Mouse (Mus musculus) small intestine, adult 2 months (tissue): Measurements from ENCODE around the gene Rab6b. TPM values are rescaled to one million over a fixed set of nuclear protein-coding genes. Genes with fewer than 3 reads are reported as not detected.

Experiments used
- H3K27ac ChIP-seq: fragments of 200-500 bp; 2 replicates; pipeline ENCODE4 v1.5.1; 2012; ENCODE audit warnings: low read depth, low read length, control low read depth, inconsistent platforms; ENCODE audit not compliant: insufficient read depth
- H3K27me3 ChIP-seq: fragments of 200-500 bp; 2 replicates; pipeline ENCODE4 v1.6.1; 2012; ENCODE audit warnings: mild to moderate bottlenecking, moderate library complexity, low read length, inconsistent platforms; ENCODE audit not compliant: control insufficient read depth, insufficient read depth
- H3K36me3 ChIP-seq: fragments of 200-500 bp; 2 replicates; pipeline ENCODE4 v1.6.1; 2012; ENCODE audit warnings: mild to moderate bottlenecking, low read length, control low read depth, inconsistent platforms; ENCODE audit not compliant: control insufficient read depth, insufficient read depth
- H3K4me1 ChIP-seq: fragments of 200-500 bp; 2 replicates; pipeline ENCODE4 v1.6.1; 2012; ENCODE audit warnings: low read length, inconsistent platforms, mixed read lengths; ENCODE audit not compliant: control insufficient read depth, insufficient read depth, insufficient read length
- H3K4me3 ChIP-seq: fragments of 200-500 bp; 2 replicates; pipeline ENCODE4 v1.5.1; 2012; ENCODE audit warnings: low read depth, mild to moderate bottlenecking, control low read depth, inconsistent platforms, low read length, moderate library complexity
- CTCF ChIP-seq: fragments of 200-500 bp; IDR thresholded peaks from 2 replicates; pipeline ENCODE4 v1.5.1; 2012; ENCODE audit warnings: low read depth, mild to moderate bottlenecking, control low read depth, inconsistent platforms, low read length, moderate library complexity, mixed read lengths; ENCODE audit not compliant: insufficient replicate concordance, insufficient read length; ENCODE audit errors: extremely low read depth
- POLR2A ChIP-seq: fragments of 200-500 bp; IDR thresholded peaks from 2 replicates; pipeline ENCODE4 v1.6.1; 2012; ENCODE audit warnings: low read depth, mild to moderate bottlenecking, control low read depth, inconsistent platforms, low read length, moderate library complexity
- WGBS: fragments of 180-500 bp; shearing (Covaris S2); methylation state at CpG from one replicate; pipeline ENCODE4 v1.1.7; 2018; 5-methylcytosine and 5-hydroxymethylcytosine counted together
- polyA plus RNA-seq: library from polyadenylated mRNA; depleted of rRNA; stranded (reverse); fragments of >200 nt; gene quantifications from 2 replicates; pipeline ENCODE4 v1.2.3, GENCODE M21; 2012

Gene Rab6b
- polyA plus RNA-seq, 1 experiment: 11.6 TPM

- Histone ChIP-seq H3K27me3 (no peaks in the 10 kb centered on the region), H3K27ac (no peak overlapping the region), H3K4me1 (peaks cover 8% of the 10 kb centered on the region), H3K36me3 (no peaks in the 10 kb centered on the region), H3K4me3 (no peak overlapping the region)
- 88% methylated on average over 15 of the region's 15 CpGs for WGBS
- TF ChIP-seq POLR2A: no peak
These were observed 115.2 kb downstream of the Rab6b start for GRCm38 (mm10) chr9:103226806-103227205.

GRCm38 (mm10) chr9:103227760-103228159, 116.2 kb downstream of the Rab6b start:
- TF ChIP-seq POLR2A (no peak), CTCF (no peak)
- Histone ChIP-seq H3K4me3 (no peak overlapping the region), H3K27me3 (no peaks in the 10 kb centered on the region), H3K27ac (no peak overlapping the region), H3K36me3 (no peaks in the 10 kb centered on the region), H3K4me1 (peaks cover 8% of the 10 kb centered on the region)
- 90% methylated on average over 16 of the region's 16 CpGs for WGBS

GRCm38 (mm10) chr9:103228370-103229003, 116.9 kb downstream of the Rab6b start:
- H3K27ac ChIP-seq: no peak overlapping the region
- TF ChIP-seq CTCF: no peak
- TF ChIP-seq POLR2A: no peak
- WGBS: 73% methylated on average over 13 of the region's 13 CpGs

GRCm38 (mm10) chr9:103229037-103229867, 117.7 kb downstream of the Rab6b start:
- TF ChIP-seq CTCF (no peak), POLR2A (no peak)
- no peaks in the 10 kb centered on the region for H3K36me3 ChIP-seq
- no peaks in the 10 kb centered on the region for H3K27me3 ChIP-seq
- H3K27ac ChIP-seq: no peak overlapping the region
- H3K4me3 ChIP-seq: no peak overlapping the region
- H3K4me1 ChIP-seq: peaks cover 8% of the 10 kb centered on the region
- 80% methylated on average over 15 of the region's 15 CpGs for WGBS

More at GRCm38 (mm10) chr9:103228370-103229003, 116.9 kb downstream of the Rab6b start:
- Histone ChIP-seq H3K4me1 (peaks cover 8% of the 10 kb centered on the region), H3K4me3 (no peak overlapping the region), H3K27me3 (no peaks in the 10 kb centered on the region), H3K36me3 (no peaks in the 10 kb centered on the region)

GRCm38 (mm10) chr9:103230151-103230951, 118.8 kb downstream of the Rab6b start, which contains the start of the genes Gm20425 and Trf:
TSS of gene Gm20425 (minus strand) at chr9:103230307.
TSS of gene Trf (minus strand) at chr9:103230444.
- no peaks in the 10 kb centered on the region for H3K27me3 ChIP-seq
- WGBS: 13% methylated on average over 29 of the region's 29 CpGs

GRCm38 (mm10) chr9:103232232-103233005, 120.8 kb downstream of the Rab6b start:
- Histone ChIP-seq H3K4me1 (peaks cover 8% of the 10 kb centered on the region), H3K27me3 (no peaks in the 10 kb centered on the region), H3K36me3 (no peaks in the 10 kb centered on the region), H3K27ac (no peak overlapping the region), H3K4me3 (no peak overlapping the region)
- 88% methylated on average over 7 of the region's 7 CpGs for WGBS
- TF ChIP-seq CTCF (no peak), POLR2A (no peak)

More at GRCm38 (mm10) chr9:103230151-103230951, 118.8 kb downstream of the Rab6b start, which contains the start of the genes Gm20425 and Trf:
- peak within 1 kb of the TSS; percentile 65 for H3K27ac ChIP-seq
- no peaks in the 10 kb centered on the region for H3K36me3 ChIP-seq
- peak within 1 kb of the TSS; percentile 56 for H3K4me3 ChIP-seq
- peaks cover 8% of the 10 kb centered on the region for H3K4me1 ChIP-seq
- no peak for TF ChIP-seq CTCF
- no peak for TF ChIP-seq POLR2A
